Mouse (Mus musculus) Patski (cell line): Measurements from ENCODE around the gene Plekhs1. TPM values are rescaled to one million over a fixed set of nuclear protein-coding genes. Genes with fewer than 3 reads are reported as not detected.

Source experiments
- ATAC-seq: fragments of 100-300 bp; one replicate; pipeline ENCODE4 v1.8.0; 2021
- CTCF ChIA-PET: fragments of 350-600 bp; sonication (Branson Sonifier 250); formaldehyde crosslinking; loops from one replicate; lab custom pipeline; 2022; ENCODE audit warnings: inconsistent platforms; lab: Charles Lee
- POLR2A ChIA-PET: fragments of 350-600 bp; sonication (Branson Sonifier 250); formaldehyde crosslinking; loops from one replicate; lab custom pipeline; 2022; ENCODE audit warnings: antibody characterized with exemption, inconsistent platforms; lab: Charles Lee
- DNase-seq: peaks from one replicate; pipeline ENCODE4 v3.0.0-alpha.2; 2011; ENCODE audit warnings: low read depth, low spot score
- H3K27me3 ChIP-seq: fragments of 371-371 bp; one replicate; pipeline ENCODE4 v1.5.1; 2021
- CTCF ChIP-seq: fragments of 100-300 bp; IDR thresholded peaks from one replicate; pipeline ENCODE4 v1.5.1; 2021
- in situ Hi-C: fragments of 300-500 bp; cut with MboI; formaldehyde crosslinking; loops from 3 replicates; pipeline ENCODE4 v1.11.1; 2018; ENCODE audit warnings: low pct_unique_long_range_greater_than_20kb, mixed read lengths
- polyA plus RNA-seq: library from polyadenylated mRNA; unstranded; gene quantifications from one replicate; pipeline ENCODE4 v1.2.3, GENCODE M21; 2021

Gene Plekhs1
- polyA plus RNA-seq, 1 experiment from 2014 or later = 1.8 TPM

GRCm38 (mm10) chr19:56432706-56433105 is 28.7 kb upstream of the Plekhs1 start:
- in situ Hi-C loops = no loop called here
- POLR2A ChIA-PET = no interaction called here
- no peak for ATAC-seq
- no peaks in the 10 kb centered on the region for H3K27me3 ChIP-seq
- no peak for TF ChIP-seq CTCF
- no peak for DNase-seq
- CTCF ChIA-PET = no interaction called here

GRCm38 (mm10) chr19:56433581-56433980 is 27.9 kb upstream of the Plekhs1 start:
- no peak for ATAC-seq
- no peaks in the 10 kb centered on the region for H3K27me3 ChIP-seq
- POLR2A ChIA-PET = no interaction called here
- DNase-seq = no peak
- CTCF ChIA-PET = interaction anchor here (0.7 kb wide), 1 partner anchor 102 kb away, joined by 3 read pairs; no protein-coding TSS in a partner anchor
- TF ChIP-seq CTCF = no peak
- in situ Hi-C loops = no loop called here

- in situ Hi-C loops = no loop called here
- H3K27me3 ChIP-seq = no peaks in the 10 kb centered on the region
- no peak for DNase-seq
- ChIA-PET POLR2A (interaction anchor here (1.2 kb wide), 1 partner anchor 13 kb away, joined by 3 read pairs; no protein-coding TSS in a partner anchor), CTCF (interaction anchor here (0.7 to 2.4 kb wide), 3 partner anchors 10 to 13 kb away, joined by 3 to 11 read pairs (median 3); no protein-coding TSS in a partner anchor)
- TF ChIP-seq CTCF = no peak
- ATAC-seq = no peak
Observed at GRCm38 (mm10) chr19:56436380-56436779, 25.1 kb upstream of the Plekhs1 start.

GRCm38 (mm10) chr19:56438357-56439071 is 22.9 kb upstream of the Plekhs1 start:
- no peak for TF ChIP-seq CTCF
- ATAC-seq (no peak), DNase-seq (no peak)
- ChIA-PET POLR2A (interaction anchor here (1.5 kb wide), 1 partner anchor 10 kb away, joined by 3 read pairs; no protein-coding TSS in a partner anchor), CTCF (no interaction called here)
- H3K27me3 ChIP-seq = no peaks in the 10 kb centered on the region
- in situ Hi-C loops = no loop called here

GRCm38 (mm10) chr19:56439072-56439434 is 22.4 kb upstream of the Plekhs1 start:
- TF ChIP-seq CTCF = no peak
- CTCF ChIA-PET = no interaction called here
- POLR2A ChIA-PET = interaction anchor here (1.5 kb wide), 1 partner anchor 9 kb away, joined by 3 read pairs; no protein-coding TSS in a partner anchor
- H3K27me3 ChIP-seq = no peaks in the 10 kb centered on the region
- no peak for DNase-seq
- in situ Hi-C loops = no loop called here
- no peak for ATAC-seq

- ChIA-PET POLR2A (no interaction called here), CTCF (no interaction called here)
- H3K27me3 ChIP-seq = no peaks in the 10 kb centered on the region
- ATAC-seq (no peak), DNase-seq (no peak)
- no peak for TF ChIP-seq CTCF
- in situ Hi-C loops = no loop called here
Observed at GRCm38 (mm10) chr19:56443445-56443844, 18.0 kb upstream of the Plekhs1 start.

GRCm38 (mm10) chr19:56448784-56449183 is 12.7 kb upstream of the Plekhs1 start:
- no peaks in the 10 kb centered on the region for H3K27me3 ChIP-seq
- TF ChIP-seq CTCF = no peak
- ATAC-seq (no peak), DNase-seq (no peak)
- POLR2A ChIA-PET = interaction anchor here (0.9 kb wide), 1 partner anchor 10 kb away, joined by 3 read pairs; no protein-coding TSS in a partner anchor
- CTCF ChIA-PET = interaction anchor here (1.0 to 1.6 kb wide), 2 partner anchors 10 to 25 kb away, joined by 4 read pairs; no protein-coding TSS in a partner anchor
- in situ Hi-C loops = no loop called here

GRCm38 (mm10) chr19:56449537-56449936 is 11.9 kb upstream of the Plekhs1 start:
- in situ Hi-C loops = no loop called here
- no peak for TF ChIP-seq CTCF
- DNase-seq = no peak
- no peaks in the 10 kb centered on the region for H3K27me3 ChIP-seq
- CTCF ChIA-PET = no interaction called here
- no peak for ATAC-seq
- POLR2A ChIA-PET = no interaction called here

- DNase-seq = no peak
- ATAC-seq = no peak
- in situ Hi-C loops = no loop called here
- CTCF ChIA-PET = interaction anchor here (0.9 to 1.0 kb wide), 2 partner anchors 64 to 326 kb away, joined by 3 read pairs; no protein-coding TSS in a partner anchor
- POLR2A ChIA-PET = no interaction called here
- no peaks in the 10 kb centered on the region for H3K27me3 ChIP-seq
- no peak for TF ChIP-seq CTCF
Observed at GRCm38 (mm10) chr19:56450892-56451291, 10.5 kb upstream of the Plekhs1 start.

- CTCF ChIA-PET = interaction anchor here (1.2 kb wide), 1 partner anchor 13 kb away, joined by 4 read pairs; no protein-coding TSS in a partner anchor
- ATAC-seq (peak; percentile 39), DNase-seq (no peak)
- H3K27me3 ChIP-seq = no peaks in the 10 kb centered on the region
- in situ Hi-C loops = no loop called here
- TF ChIP-seq CTCF = no peak
- POLR2A ChIA-PET = interaction anchor here (1.7 kb wide), 1 partner anchor 21 kb away, joined by 3 read pairs; no protein-coding TSS in a partner anchor
Observed at GRCm38 (mm10) chr19:56451867-56452266, 9.6 kb upstream of the Plekhs1 start.

GRCm38 (mm10) chr19:56452421-56452820 is 9.0 kb upstream of the Plekhs1 start:
- DNase-seq (no peak), ATAC-seq (no peak)
- in situ Hi-C loops = no loop called here
- no peaks in the 10 kb centered on the region for H3K27me3 ChIP-seq
- ChIA-PET POLR2A (interaction anchor here (0.6 to 1.7 kb wide), 2 partner anchors 21 to 451 kb away, joined by 3 to 5 read pairs; no protein-coding TSS in a partner anchor), CTCF (interaction anchor here (1.2 kb wide), 1 partner anchor 13 kb away, joined by 4 read pairs; no protein-coding TSS in a partner anchor)
- no peak for TF ChIP-seq CTCF
